Mouse (Mus musculus) bone marrow macrophage, adult 2 months (primary cell): Measurements from ENCODE around the gene Dirc2.

Experiments used
- CTCF ChIP-seq: IDR thresholded peaks from 2 replicates; pipeline ENCODE4 v1.5.1; 2012; ENCODE audit warnings: low read depth, mild to moderate bottlenecking, low read length, moderate library complexity
- POLR2A ChIP-seq: IDR thresholded peaks from 2 replicates; pipeline ENCODE4 v1.6.1; 2012; ENCODE audit warnings: mild to moderate bottlenecking, low read depth, low read length, borderline replicate concordance

- TF ChIP-seq POLR2A = no peak
- TF ChIP-seq CTCF = no peak
Observed at GRCm38 (mm10) chr16:35784134-35784725, 15.1 kb upstream of the Dirc2 start.
